ENCODE assay signal across 9 mouse cellular contexts in genomic region chr10:81385603-81386306, GRCm38 (mm10). TPM values are rescaled to one million over a fixed set of nuclear protein-coding genes. Genes with fewer than 3 reads are reported as not detected.
DNase-seq lines count a peak whose midpoint lies in the region; ATAC-seq and TF ChIP-seq lines count a peak whose summit lies in the region.
"Had no signal": no experiment of that assay in that cellular context is flagged by ENCODE, and none has a peak within 500 bp of the region (broad histone marks: within the 10 kb centered on the region; RNA-seq: fewer than 3 reads in every experiment).

No protein-coding gene starts in this region.

- ATAC-seq in lung, embryonic 15.5 days (ENCODE audit: borderline replicate concordance, extremely low read depth, low FRiP score, low TSS enrichment): no peak
- ATAC-seq in embryonic facial prominence, embryonic 15.5 days (ENCODE audit: insufficient number of reproducible peaks, low FRiP score, low TSS enrichment, low read depth): no peak
- no peak for ATAC-seq in intestine, postnatal 0 days
- no peak for ATAC-seq in neural tube, embryonic 15.5 days (ENCODE audit: low FRiP score)
- no peak for ATAC-seq in granulocyte monocyte progenitor cell, adult 5-6 weeks (replicated peaks; ENCODE audit: poor library complexity, severe bottlenecking)

- H3K4me1 ChIP-seq in lung, embryonic 15.5 days: peaks cover 28% of the 10 kb centered on the region
- H3K4me1 ChIP-seq in embryonic facial prominence, embryonic 15.5 days: peaks cover 33% of the 10 kb centered on the region
- 0 out of 2 replicates have a peak, but pooled peaks cover 3% of the 10 kb centered on the region for H3K4me1 ChIP-seq in intestine, postnatal 0 days (replicated peaks; ENCODE audit: control insufficient read depth, insufficient read depth, low read length)
- H3K4me1 ChIP-seq in neural tube, embryonic 15.5 days: peaks cover 34% of the 10 kb centered on the region

- H3K9ac ChIP-seq in lung, embryonic 15.5 days: peak overlapping the region; percentile 84; the same call in 1 of the 2 replicates
- H3K9ac ChIP-seq in embryonic facial prominence, embryonic 15.5 days: no peak overlapping the region
- H3K9ac ChIP-seq in intestine, postnatal 0 days (ENCODE audit: low read depth, low read length): peak overlapping the region; percentile 76; the same call in 1 of the 2 replicates
- peak overlapping the region; percentile 79 for H3K9ac ChIP-seq in neural tube, embryonic 15.5 days (replicated peaks)

- no peaks in the 10 kb centered on the region for H3K27me3 ChIP-seq in lung, embryonic 15.5 days
- H3K27me3 ChIP-seq in embryonic facial prominence, embryonic 15.5 days: no peaks in the 10 kb centered on the region
- no peaks in the 10 kb centered on the region for H3K27me3 ChIP-seq in intestine, postnatal 0 days (replicated peaks; ENCODE audit: control insufficient read depth, insufficient read depth, low read length)
- H3K27me3 ChIP-seq in neural tube, embryonic 15.5 days (replicated peaks): no peaks in the 10 kb centered on the region

- no peak overlapping the region for H3K27ac ChIP-seq in lung, embryonic 15.5 days
- no peak overlapping the region for H3K27ac ChIP-seq in embryonic facial prominence, embryonic 15.5 days (replicated peaks)
- no peak overlapping the region for H3K27ac ChIP-seq in intestine, postnatal 0 days (ENCODE audit: low read depth, low read length)
- no peak overlapping the region for H3K27ac ChIP-seq in neural tube, embryonic 15.5 days (replicated peaks)

- no peak for DNase-seq in lung, postnatal 36 days
- no peak for DNase-seq in layer of hippocampus, adult 11-12 months (ENCODE audit: low spot score)
- DNase-seq in kidney, postnatal 14 days: no peak
- DNase-seq: spleen, adult 18-20 months had no signal

- 66% methylated on average over 22 of the region's 22 CpGs for WGBS in lung, embryonic 15.5 days
- 84% methylated on average over 22 of the region's 22 CpGs for WGBS in embryonic facial prominence, embryonic 15.5 days
- WGBS in intestine, postnatal 0 days: 61% methylated on average over 22 of the region's 22 CpGs
- 82% methylated on average over 22 of the region's 22 CpGs for WGBS in neural tube, embryonic 15.5 days

- peak overlapping the region; percentile 97 for H3K4me3 ChIP-seq in lung, embryonic 15.5 days
- H3K4me3 ChIP-seq in embryonic facial prominence, embryonic 15.5 days (replicated peaks): peak overlapping the region; percentile 91
- H3K4me3 ChIP-seq in intestine, postnatal 0 days (ENCODE audit: low read depth, low read length): peak overlapping the region; percentile 81; the same call in 1 of the 2 replicates
- H3K4me3 ChIP-seq in neural tube, embryonic 15.5 days (replicated peaks): peak overlapping the region; percentile 96

- H3K4me2 ChIP-seq in lung, embryonic 15.5 days: peak overlapping the region; percentile 87
- peak overlapping the region; percentile 95 for H3K4me2 ChIP-seq in embryonic facial prominence, embryonic 15.5 days (replicated peaks)
- peak overlapping the region; percentile 76 for H3K4me2 ChIP-seq in intestine, postnatal 0 days (replicated peaks; ENCODE audit: low read depth)
- H3K4me2 ChIP-seq in neural tube, embryonic 15.5 days: peak overlapping the region; percentile 97

- peaks cover 27% of the 10 kb centered on the region for H3K36me3 ChIP-seq in lung, embryonic 15.5 days
- H3K36me3 ChIP-seq in embryonic facial prominence, embryonic 15.5 days: peaks cover 38% of the 10 kb centered on the region
- H3K36me3 ChIP-seq in intestine, postnatal 0 days (ENCODE audit: control insufficient read depth, insufficient read depth): peaks cover 30% of the 10 kb centered on the region
- H3K36me3 ChIP-seq in neural tube, embryonic 15.5 days: peaks cover 29% of the 10 kb centered on the region

- H3K9me3 ChIP-seq in lung, embryonic 15.5 days: no peaks in the 10 kb centered on the region
- no peaks in the 10 kb centered on the region for H3K9me3 ChIP-seq in embryonic facial prominence, embryonic 15.5 days (replicated peaks)
- no peaks in the 10 kb centered on the region for H3K9me3 ChIP-seq in intestine, postnatal 0 days (ENCODE audit: control insufficient read depth)
- no peaks in the 10 kb centered on the region for H3K9me3 ChIP-seq in neural tube, embryonic 15.5 days (replicated peaks)

- no peak for TF ChIP-seq CTCF in intestine, postnatal 0 days (IDR thresholded peaks at IDR 0.05; ENCODE audit: low read depth)

RNA-seq across cellular contexts. Expression of gene Gm48551, which starts 1.5 kb away (rescaled TPM):
- 1.6 and 2.7 TPM in 2 replicates for polyA plus RNA-seq in lung, embryonic 15.5 days (2015; fragmentation: Nextera tagmentation; extraction: Ambion mirVana)
- polyA plus RNA-seq in embryonic facial prominence, embryonic 15.5 days (2015; fragmentation: Nextera tagmentation; extraction: Ambion mirVana): 3.1 and 3.2 TPM in 2 replicates
- polyA plus RNA-seq in intestine, postnatal 0 days (2015; fragmentation: Nextera tagmentation; extraction: Ambion mirVana): 0.76 and 1.1 TPM in 2 replicates
- polyA plus RNA-seq in neural tube, embryonic 15.5 days (2015; fragmentation: Nextera tagmentation; extraction: Ambion mirVana): 5.7 and 7.2 TPM in 2 replicates
- 4.0 TPM in 1 of 2 replicates, not detected in the other for total RNA-seq in granulocyte monocyte progenitor cell, adult 5-6 weeks (2014; fragmentation: Nextera tagmentation)
- total RNA-seq in granulocyte monocyte progenitor cell, adult 5-6 weeks (2017): 0.30 TPM in 1 of 2 replicates, not detected in the other

RNA-seq across cellular contexts. Expression of gene Dohh, which starts 1.5 kb away (rescaled TPM):
- polyA plus RNA-seq in lung, embryonic 15.5 days (2015; fragmentation: Nextera tagmentation; extraction: Ambion mirVana): 75.9 and 79.8 TPM in 2 replicates
- 83.1 and 85.2 TPM in 2 replicates for polyA plus RNA-seq in embryonic facial prominence, embryonic 15.5 days (2015; fragmentation: Nextera tagmentation; extraction: Ambion mirVana)
- polyA plus RNA-seq in intestine, postnatal 0 days (2015; fragmentation: Nextera tagmentation; extraction: Ambion mirVana): 54.0 and 59.4 TPM in 2 replicates
- polyA plus RNA-seq in neural tube, embryonic 15.5 days (2015; fragmentation: Nextera tagmentation; extraction: Ambion mirVana): 101 TPM in 2 replicates
- 12.2 and 34.9 TPM in 2 replicates for total RNA-seq in granulocyte monocyte progenitor cell, adult 5-6 weeks (2014; fragmentation: Nextera tagmentation)
- 41.8 and 46.2 TPM in 2 replicates for total RNA-seq in granulocyte monocyte progenitor cell, adult 5-6 weeks (2017)

RNA-seq across cellular contexts. Expression of gene Gm48552, which starts 3.0 kb away (rescaled TPM):
- 0.45 and 2.3 TPM in 2 replicates for polyA plus RNA-seq in lung, embryonic 15.5 days (2015; fragmentation: Nextera tagmentation; extraction: Ambion mirVana)
- 1.6 and 2.9 TPM in 2 replicates for polyA plus RNA-seq in embryonic facial prominence, embryonic 15.5 days (2015; fragmentation: Nextera tagmentation; extraction: Ambion mirVana)
- polyA plus RNA-seq in intestine, postnatal 0 days (2015; fragmentation: Nextera tagmentation; extraction: Ambion mirVana): 0.31 TPM in 1 of 2 replicates, not detected in the other
- polyA plus RNA-seq in neural tube, embryonic 15.5 days (2015; fragmentation: Nextera tagmentation; extraction: Ambion mirVana): 3.4 and 3.6 TPM in 2 replicates
- total RNA-seq in granulocyte monocyte progenitor cell, adult 5-6 weeks (2014; fragmentation: Nextera tagmentation): 2.2 TPM in 1 of 2 replicates, not detected in the other
- not detected in 2 replicates for total RNA-seq in granulocyte monocyte progenitor cell, adult 5-6 weeks (2017)

RNA-seq across cellular contexts. Expression of gene Smim24, which starts 7.1 kb away (rescaled TPM):
- 4.4 TPM in 2 replicates for polyA plus RNA-seq in lung, embryonic 15.5 days (2015; fragmentation: Nextera tagmentation; extraction: Ambion mirVana)
- 5.0 and 8.3 TPM in 2 replicates for polyA plus RNA-seq in embryonic facial prominence, embryonic 15.5 days (2015; fragmentation: Nextera tagmentation; extraction: Ambion mirVana)
- polyA plus RNA-seq in intestine, postnatal 0 days (2015; fragmentation: Nextera tagmentation; extraction: Ambion mirVana): 1,233 and 1,333 TPM in 2 replicates
- polyA plus RNA-seq in neural tube, embryonic 15.5 days (2015; fragmentation: Nextera tagmentation; extraction: Ambion mirVana): 2.5 and 9.3 TPM in 2 replicates
- 37.5 and 43.6 TPM in 2 replicates for total RNA-seq in granulocyte monocyte progenitor cell, adult 5-6 weeks (2014; fragmentation: Nextera tagmentation)
- total RNA-seq in granulocyte monocyte progenitor cell, adult 5-6 weeks (2017): 11.5 and 13.3 TPM in 2 replicates

RNA-seq across cellular contexts. Expression of gene Fzr1, which starts 7.4 kb away (rescaled TPM):
- 110 and 115 TPM in 2 replicates for polyA plus RNA-seq in lung, embryonic 15.5 days (2015; fragmentation: Nextera tagmentation; extraction: Ambion mirVana)
- polyA plus RNA-seq in embryonic facial prominence, embryonic 15.5 days (2015; fragmentation: Nextera tagmentation; extraction: Ambion mirVana): 98.8 and 102 TPM in 2 replicates
- 40.8 and 45.2 TPM in 2 replicates for polyA plus RNA-seq in intestine, postnatal 0 days (2015; fragmentation: Nextera tagmentation; extraction: Ambion mirVana)
- polyA plus RNA-seq in neural tube, embryonic 15.5 days (2015; fragmentation: Nextera tagmentation; extraction: Ambion mirVana): 132 and 146 TPM in 2 replicates
- 14.8 and 17.0 TPM in 2 replicates for total RNA-seq in granulocyte monocyte progenitor cell, adult 5-6 weeks (2014; fragmentation: Nextera tagmentation)
- 13.5 and 15.3 TPM in 2 replicates for total RNA-seq in granulocyte monocyte progenitor cell, adult 5-6 weeks (2017)
